Mouse (Mus musculus) heart, embryonic 14.5 days (tissue): Measurements from ENCODE around the gene Xrn2. TPM values are rescaled to one million over a fixed set of nuclear protein-coding genes. Genes with fewer than 3 reads are reported as not detected.

Experiments
- ATAC-seq: fragments of 200-750 bp; cut with Nextera tagmentation; 2 replicates; pipeline ENCODE4 v1.8.0; 2017; ENCODE audit warnings: low read depth, moderate TSS enrichment; ENCODE audit not compliant: insufficient number of reproducible peaks, insufficient read depth, low FRiP score
- H3K27ac ChIP-seq, 2 experiments: fragments of 200-500 bp in 1 of 2; fragments of 300-500 bp in 1 of 2; sonication (generic) in 1 of 2; replicated peaks in 1 of 2; 2 replicates each; pipeline ENCODE4 v1.5.1; 2012 to 2014; ENCODE audit warnings: low read depth in 2 of 2, low read length in 2 of 2, control low read depth in 1 of 2, mild to moderate bottlenecking in 1 of 2, mixed read lengths in 1 of 2; ENCODE audit not compliant: control insufficient read depth in 1 of 2, insufficient read depth in 1 of 2
- H3K27me3 ChIP-seq: fragments of 300-500 bp; sonication (generic); 2 replicates; pipeline ENCODE4 v1.6.1; 2014; ENCODE audit warnings: mild to moderate bottlenecking, low read length, control low read depth; ENCODE audit not compliant: control insufficient read depth, insufficient read depth
- H3K36me3 ChIP-seq: fragments of 300-500 bp; sonication (generic); 2 replicates; pipeline ENCODE4 v1.6.1; 2014; ENCODE audit warnings: mild to moderate bottlenecking, control low read depth, low read length, mixed read lengths; ENCODE audit not compliant: control insufficient read depth, insufficient read depth
- H3K4me1 ChIP-seq, 2 experiments: fragments of 200-500 bp in 1 of 2; fragments of 300-500 bp in 1 of 2; sonication (generic) in 1 of 2; 2 replicates each; pipeline ENCODE4 v1.6.1; 2012 to 2014; ENCODE audit warnings: low read length in 2 of 2, control low read depth in 1 of 2, mixed read lengths in 1 of 2; ENCODE audit not compliant: control insufficient read depth in 2 of 2, insufficient read depth in 2 of 2
- H3K4me2 ChIP-seq: fragments of 300-500 bp; sonication (generic); 2 replicates; pipeline ENCODE4 v1.6.1; 2014; ENCODE audit warnings: mild to moderate bottlenecking, low read length
- H3K4me3 ChIP-seq, 2 experiments: fragments of 200-500 bp in 1 of 2; fragments of 300-500 bp in 1 of 2; sonication (generic) in 1 of 2; 2 replicates each; pipeline ENCODE4 v1.5.1; 2012 to 2014; ENCODE audit warnings: low read length in 2 of 2, mild to moderate bottlenecking in 2 of 2, control low read depth in 1 of 2, low read depth in 1 of 2, moderate library complexity in 1 of 2; ENCODE audit not compliant: control insufficient read depth in 1 of 2, insufficient read depth in 1 of 2
- H3K9ac ChIP-seq: fragments of 300-500 bp; sonication (generic); 2 replicates; pipeline ENCODE4 v1.6.1; 2014; ENCODE audit warnings: mild to moderate bottlenecking, low read length
- H3K9me3 ChIP-seq: fragments of 300-500 bp; sonication (generic); 2 replicates; pipeline ENCODE4 v1.6.1; 2016; ENCODE audit warnings: low read length, control low read depth; ENCODE audit not compliant: control insufficient read depth
- WGBS: fragments of 180-500 bp; shearing (Covaris S2); extraction: QIAGEN DNeasy Blood & Tissue Kit; methylation state at CpG from one replicate; pipeline ENCODE4 v1.1.7; 2014; 5-methylcytosine and 5-hydroxymethylcytosine counted together
- polyA plus RNA-seq: library from polyadenylated mRNA; unstranded; fragments of >200 nt; fragmentation: Nextera tagmentation; extraction: Ambion mirVana; gene quantifications from 2 replicates; pipeline ENCODE4 v1.2.1, GENCODE M21; 2014

Gene Xrn2
- 58.6 and 59.8 TPM in 2 replicates for polyA plus RNA-seq

- ATAC-seq, result peak; percentile 94
- under 1% methylated on average over 37 of the region's 37 CpGs for WGBS
- peaks cover 2 to 21% of the 10 kb centered on the region in 2 experiments; a peak in 3 of 4 replicates for H3K4me1 ChIP-seq
Measured at GRCm38 (mm10) chr2:147012623-147013184, at the start of gene Xrn2. Xrn2 (plus strand) TSS chr2:147012996.

GRCm38 (mm10) chr2:146975024-146975423 is 37.8 kb upstream of the Xrn2 start:
- no peaks in the 10 kb centered on the region for H3K9me3 ChIP-seq
- H3K4me3 ChIP-seq, result no peak overlapping the region
- ATAC-seq, result no peak
- H3K27ac ChIP-seq, result no peak overlapping the region
- no peak overlapping the region for H3K4me2 ChIP-seq
- 72% methylated on average over 3 of the region's 3 CpGs for WGBS
- H3K27me3 ChIP-seq, result no peaks in the 10 kb centered on the region
- peaks cover 0 to 4% of the 10 kb centered on the region in 2 experiments; a peak in 2 of 4 replicates for H3K4me1 ChIP-seq
- 0 out of 2 replicates have a peak, but pooled peaks cover 4% of the 10 kb centered on the region for H3K36me3 ChIP-seq
- no peak overlapping the region for H3K9ac ChIP-seq

More at GRCm38 (mm10) chr2:147012623-147013184, at the start of gene Xrn2:
- Histone ChIP-seq H3K4me3 (peak within 1 kb of the TSS; percentile 94 to 95), H3K27ac (peak within 1 kb of the TSS; percentile 98 to 99), H3K27me3 (no peaks in the 10 kb centered on the region), H3K4me2 (peak within 1 kb of the TSS; percentile 78), H3K9me3 (no peaks in the 10 kb centered on the region), H3K36me3 (no peaks in the 10 kb centered on the region), H3K9ac (peak within 1 kb of the TSS; percentile 88)

GRCm38 (mm10) chr2:146975453-146976028 is 37.3 kb upstream of the Xrn2 start:
- H3K9me3 ChIP-seq, result no peaks in the 10 kb centered on the region
- ATAC-seq, result no peak
- no peak overlapping the region for H3K27ac ChIP-seq
- no peak overlapping the region for H3K4me3 ChIP-seq
- no peaks in the 10 kb centered on the region for H3K27me3 ChIP-seq
- H3K36me3 ChIP-seq, result no peaks in the 10 kb centered on the region
- no peak overlapping the region for H3K4me2 ChIP-seq
- no peak overlapping the region for H3K9ac ChIP-seq
- peaks cover 0 to 4% of the 10 kb centered on the region in 2 experiments; a peak in 2 of 4 replicates for H3K4me1 ChIP-seq
- 59% methylated on average over 3 of the region's 3 CpGs for WGBS

GRCm38 (mm10) chr2:146982786-146983185 is 30.0 kb upstream of the Xrn2 start:
- no peak overlapping the region for H3K9ac ChIP-seq
- no peaks in the 10 kb centered on the region for H3K9me3 ChIP-seq
- peaks cover 0 to 15% of the 10 kb centered on the region in 2 experiments; a peak in 3 of 4 replicates for H3K4me1 ChIP-seq
- H3K4me3 ChIP-seq, result no peak overlapping the region
- H3K27ac ChIP-seq, result no peak overlapping the region
- H3K27me3 ChIP-seq, result no peaks in the 10 kb centered on the region
- H3K4me2 ChIP-seq, result no peak overlapping the region
- WGBS, result 94% methylated on average over 2 of the region's 2 CpGs
- no peak for ATAC-seq
- no peaks in the 10 kb centered on the region for H3K36me3 ChIP-seq

DNA sequence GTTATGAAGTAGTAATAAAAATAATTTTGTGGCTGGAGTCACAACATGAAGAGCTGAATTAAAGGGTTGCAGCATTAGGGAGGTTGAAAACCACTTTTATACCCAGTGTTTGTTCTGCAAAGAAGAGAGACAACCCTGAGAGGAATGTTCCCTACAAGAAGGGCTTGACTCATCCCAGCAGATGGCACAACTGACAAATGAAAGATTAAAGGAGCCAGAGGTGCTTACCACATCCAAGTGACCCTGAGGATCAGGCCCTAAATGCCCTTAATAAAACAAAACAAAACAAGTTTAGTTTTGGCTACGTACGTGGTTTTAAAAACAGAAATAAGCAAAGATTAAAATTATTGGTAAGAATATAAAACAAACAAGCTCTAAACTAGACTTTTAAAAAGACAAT is 28.0 kb upstream of the Xrn2 start:
- H3K9ac ChIP-seq, result no peak overlapping the region
- no peak overlapping the region for H3K4me2 ChIP-seq
- H3K27me3 ChIP-seq, result no peaks in the 10 kb centered on the region
- H3K27ac ChIP-seq, result no peak overlapping the region
- H3K36me3 ChIP-seq, result no peaks in the 10 kb centered on the region
- 91% methylated on average over 2 of the region's 2 CpGs for WGBS
- peaks cover 0 to 15% of the 10 kb centered on the region in 2 experiments; a peak in 3 of 4 replicates for H3K4me1 ChIP-seq
- no peaks in the 10 kb centered on the region for H3K9me3 ChIP-seq
- ATAC-seq, result no peak
- no peak overlapping the region for H3K4me3 ChIP-seq

GRCm38 (mm10) chr2:146985807-146986206 is 27.0 kb upstream of the Xrn2 start:
- ATAC-seq, result no peak; the same call in 1 of the 2 replicates
- H3K9me3 ChIP-seq, result no peaks in the 10 kb centered on the region
- no peaks in the 10 kb centered on the region for H3K36me3 ChIP-seq
- WGBS, result 10% methylated on average over 1 of the region's 1 CpGs
- no peak overlapping the region for H3K4me2 ChIP-seq
- H3K4me3 ChIP-seq, result no peak overlapping the region
- H3K27ac ChIP-seq, result peak overlapping the region in 1 of 2 experiments; percentile 25; a peak in 2 of 4 replicates
- H3K4me1 ChIP-seq, result peaks cover 0 to 15% of the 10 kb centered on the region in 2 experiments; a peak in 3 of 4 replicates
- H3K9ac ChIP-seq, result no peak overlapping the region
- no peaks in the 10 kb centered on the region for H3K27me3 ChIP-seq

DNA sequence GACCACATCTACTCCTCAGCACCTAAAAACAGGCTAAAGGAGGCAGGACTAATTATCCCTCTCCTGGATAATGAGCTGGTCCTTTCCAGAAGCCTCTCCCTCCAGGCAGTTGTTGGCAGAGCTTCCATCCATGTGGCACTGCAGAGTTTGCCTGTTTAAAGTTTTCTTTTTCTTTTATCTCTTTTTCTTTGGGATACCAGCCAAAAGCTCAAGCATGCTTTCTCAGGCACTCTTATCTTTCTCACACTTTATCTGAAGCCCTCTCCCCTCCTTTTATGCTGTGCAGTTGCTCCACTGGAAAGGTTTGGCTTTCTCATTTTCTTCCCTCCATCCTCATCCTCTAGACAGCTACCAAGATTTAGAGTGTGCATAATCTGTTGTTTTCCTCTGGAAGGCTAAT is 26.4 kb upstream of the Xrn2 start:
- 0 out of 4 replicates have a peak overlapping the region, but pooled peaks of 1 of the 2 experiments have one; percentile 25 for H3K27ac ChIP-seq
- H3K4me3 ChIP-seq, result no peak overlapping the region
- peak; percentile 35; the same call in 1 of the 2 replicates for ATAC-seq
- H3K9me3 ChIP-seq, result no peaks in the 10 kb centered on the region
- H3K4me2 ChIP-seq, result no peak overlapping the region
- no peak overlapping the region for H3K9ac ChIP-seq
- no peaks in the 10 kb centered on the region for H3K36me3 ChIP-seq
- H3K27me3 ChIP-seq, result no peaks in the 10 kb centered on the region
- peaks cover 0 to 15% of the 10 kb centered on the region in 2 experiments; a peak in 3 of 4 replicates for H3K4me1 ChIP-seq
